Mouse (Mus musculus): Measurements from ENCODE around the gene Tbx18. TPM values are rescaled to one million over a fixed set of nuclear protein-coding genes. Genes with fewer than 3 reads are reported as not detected.
A peak's percentile ranks its signal among the peaks of the same experiment; 100 is the strongest.

Tbx18 gene
- 1 to 10 TPM; 5.1 to 7.8 TPM for total RNA-seq (2021)
- long read RNA-seq, experiment 1, full-length matches to known transcripts, result 4 of 5 reads
- long read RNA-seq, experiment 1, partial matches to known transcripts, result 1 of 5 reads
- long read RNA-seq, experiment 1, other reads (novel, unspliced or antisense), result 0 of 5 reads
- long read RNA-seq, experiment 2, full-length matches to known transcripts, result 4 of 5 reads
- long read RNA-seq, experiment 2, partial matches to known transcripts, result 0 of 5 reads
- long read RNA-seq, experiment 2, other reads (novel, unspliced or antisense), result 1 of 5 reads

GRCm38 (mm10) chr9:87730961-87731535, at the start of gene Tbx18:
TSS of gene Tbx18 (minus strand) at chr9:87731260.
- intact Hi-C loops (cut with DNase I), result loop anchor here (10.0 kb wide), 2 partner anchors 244 to 306 kb away; no protein-coding TSS in a partner anchor
- peak; percentile 80 to 82 for DNase-seq

GRCm38 (mm10) chr9:87773951-87774350, 42.9 kb upstream of the Tbx18 start:
- intact Hi-C loops (cut with DNase I), result no loop called here

GRCm38 (mm10) chr9:87755621-87756020, 24.6 kb upstream of the Tbx18 start:
- intact Hi-C loops (cut with DNase I), result no loop called here

More at GRCm38 (mm10) chr9:87773951-87774350, 42.9 kb upstream of the Tbx18 start:
- no peak for DNase-seq

GRCm38 (mm10) chr9:87741599-87741998, 10.5 kb upstream of the Tbx18 start:
- intact Hi-C loops (cut with DNase I), result no loop called here
- no peak for DNase-seq

More at GRCm38 (mm10) chr9:87755621-87756020, 24.6 kb upstream of the Tbx18 start:
- no peak for DNase-seq

- intact Hi-C loops (cut with DNase I), result no loop called here
- peak; percentile 68 to 78 for DNase-seq
Measured at GRCm38 (mm10) chr9:87740667-87741066, 9.6 kb upstream of the Tbx18 start.

- intact Hi-C loops (cut with DNase I), result no loop called here
- peak in 1 of 2 experiments; percentile 16 for DNase-seq
Measured at GRCm38 (mm10) chr9:87740241-87740645, 9.2 kb upstream of the Tbx18 start.

GRCm38 (mm10) chr9:87739543-87740161, 8.6 kb upstream of the Tbx18 start:
- intact Hi-C loops (cut with DNase I), result loop anchor here (5.0 to 10.0 kb wide), 4 partner anchors 113 to 348 kb away; no protein-coding TSS in a partner anchor
- DNase-seq, result peak; percentile 18 to 36

- intact Hi-C loops (cut with DNase I), result loop anchor here (5.0 to 10.0 kb wide), 4 partner anchors 113 to 348 kb away; no protein-coding TSS in a partner anchor
- DNase-seq, result peak in 1 of 2 experiments; percentile 24
Measured at GRCm38 (mm10) chr9:87738766-87739542, 7.9 kb upstream of the Tbx18 start.

- intact Hi-C loops (cut with DNase I), result loop anchor here (5.0 to 10.0 kb wide), 4 partner anchors 114 to 349 kb away; no protein-coding TSS in a partner anchor
- peak in 1 of 2 experiments; percentile 4 for DNase-seq
Measured at GRCm38 (mm10) chr9:87738123-87738522, 7.1 kb upstream of the Tbx18 start.

GRCm38 (mm10) chr9:87737271-87737670, 6.2 kb upstream of the Tbx18 start:
- no peak for DNase-seq

GRCm38 (mm10) chr9:87735046-87735445, 4.0 kb upstream of the Tbx18 start:
- DNase-seq, result no peak
- intact Hi-C loops (cut with DNase I), result loop anchor here (5.0 to 10.0 kb wide), 4 partner anchors 117 to 352 kb away; no protein-coding TSS in a partner anchor

More at GRCm38 (mm10) chr9:87737271-87737670, 6.2 kb upstream of the Tbx18 start:
- intact Hi-C loops (cut with DNase I), result loop anchor here (5.0 to 10.0 kb wide), 4 partner anchors 115 to 350 kb away; no protein-coding TSS in a partner anchor

GRCm38 (mm10) chr9:87734631-87735030, 3.6 kb upstream of the Tbx18 start:
- no peak for DNase-seq
- intact Hi-C loops (cut with DNase I), result loop anchor here (5.0 to 10.0 kb wide), 4 partner anchors 118 to 353 kb away; no protein-coding TSS in a partner anchor

GRCm38 (mm10) chr9:87733732-87734131, 2.7 kb upstream of the Tbx18 start:
- no peak for DNase-seq
- intact Hi-C loops (cut with DNase I), result loop anchor here (10.0 kb wide), 2 partner anchors 241 to 309 kb away; no protein-coding TSS in a partner anchor

- intact Hi-C loops (cut with DNase I), result loop anchor here (10.0 kb wide), 2 partner anchors 242 to 308 kb away; no protein-coding TSS in a partner anchor
Measured at GRCm38 (mm10) chr9:87733236-87733630, 2.2 kb upstream of the Tbx18 start.

GRCm38 (mm10) chr9:87732416-87733235, 1.6 kb upstream of the Tbx18 start:
- peak; percentile 20 to 30 for DNase-seq
- intact Hi-C loops (cut with DNase I), result loop anchor here (10.0 kb wide), 2 partner anchors 242 to 308 kb away; no protein-coding TSS in a partner anchor

More at GRCm38 (mm10) chr9:87733236-87733630, 2.2 kb upstream of the Tbx18 start:
- peak in 1 of 2 experiments; percentile 9 for DNase-seq

GRCm38 (mm10) chr9:87730271-87730960, 644 bp downstream of the Tbx18 start:
- intact Hi-C loops (cut with DNase I), result loop anchor here (10.0 kb wide), 2 partner anchors 244 to 306 kb away; no protein-coding TSS in a partner anchor
- DNase-seq, result peak; percentile 45 to 59

- intact Hi-C loops (cut with DNase I), result loop anchor here (10.0 kb wide), 2 partner anchors 245 to 305 kb away; no protein-coding TSS in a partner anchor
- peak in 1 of 2 experiments; percentile 50 for DNase-seq
Measured at GRCm38 (mm10) chr9:87729316-87730270, 1.5 kb downstream of the Tbx18 start.

Measured in heart, postnatal 14 days (tissue).